Mouse (Mus musculus) forebrain, embryonic 13.5 days (tissue): Measurements from ENCODE around the gene Olfr1118. TPM values are rescaled to one million over a fixed set of nuclear protein-coding genes. Genes with fewer than 3 reads are reported as not detected.
"Not testable (repeated sequence)": the region's sequence is repeated elsewhere in the genome, so short reads cannot be mapped to it uniquely, and the experiment has no call there.

Source experiments
- ATAC-seq: fragments of 200-750 bp; cut with Nextera tagmentation; 2 replicates; pipeline ENCODE4 v1.8.0; 2017
- H3K27ac ChIP-seq: fragments of 300-500 bp; sonication (generic); 2 replicates; pipeline ENCODE4 v1.5.1; 2015; ENCODE audit warnings: inconsistent platforms, mild to moderate bottlenecking, moderate library complexity
- H3K27me3 ChIP-seq: fragments of 300-500 bp; sonication (generic); 2 replicates; pipeline ENCODE4 v1.6.1; 2015; ENCODE audit warnings: mild to moderate bottlenecking, inconsistent platforms
- H3K36me3 ChIP-seq: fragments of 300-500 bp; sonication (generic); 2 replicates; pipeline ENCODE4 v1.6.1; 2015; ENCODE audit warnings: mild to moderate bottlenecking, inconsistent platforms; ENCODE audit not compliant: poor library complexity, severe bottlenecking
- H3K4me1 ChIP-seq: fragments of 300-500 bp; sonication (generic); 2 replicates; pipeline ENCODE4 v1.6.1; 2015; ENCODE audit warnings: inconsistent platforms
- H3K4me2 ChIP-seq: fragments of 300-500 bp; sonication (generic); 2 replicates; pipeline ENCODE4 v1.6.1; 2015; ENCODE audit warnings: inconsistent platforms, mild to moderate bottlenecking, moderate library complexity
- H3K4me3 ChIP-seq: fragments of 300-500 bp; sonication (generic); 2 replicates; pipeline ENCODE4 v1.5.1; 2015; ENCODE audit warnings: mild to moderate bottlenecking, inconsistent platforms
- H3K9ac ChIP-seq: fragments of 300-500 bp; sonication (generic); 2 replicates; pipeline ENCODE4 v1.6.1; 2015; ENCODE audit warnings: mild to moderate bottlenecking, inconsistent platforms
- H3K9me3 ChIP-seq: fragments of 300-500 bp; sonication (generic); replicated peaks from 2 replicates; pipeline ENCODE4 v1.6.1; 2016; ENCODE audit warnings: inconsistent platforms
- WGBS: fragments of 180-500 bp; shearing (Covaris S2); methylation state at CpG from one replicate; pipeline ENCODE4 v1.1.7; 2015; 5-methylcytosine and 5-hydroxymethylcytosine counted together
- polyA plus RNA-seq: library from polyadenylated mRNA; unstranded; fragments of >200 nt; fragmentation: Nextera tagmentation; extraction: Ambion mirVana; gene quantifications from 2 replicates; pipeline ENCODE4 v1.2.1, GENCODE M21; 2015

Olfr1118 gene
- polyA plus RNA-seq, result not detected in 2 replicates

GRCm38 (mm10) chr2:87307281-87307680, at the start of gene Olfr1118:
Olfr1118 (plus strand) TSS chr2:87307581.
- no peak for ATAC-seq
- Histone ChIP-seq H3K27me3 (no peaks in the 10 kb centered on the region), H3K27ac (no peak within 1 kb of the TSS), H3K9ac (no peak within 1 kb of the TSS), H3K36me3 (no peaks in the 10 kb centered on the region), H3K4me1 (no peaks in the 10 kb centered on the region), H3K4me2 (no peak within 1 kb of the TSS), H3K9me3 (no peaks in the 10 kb centered on the region), H3K4me3 (no peak within 1 kb of the TSS)
- WGBS, result 67% methylated on average over 1 of the region's 1 CpGs

- no peaks in the 10 kb centered on the region for H3K27me3 ChIP-seq
- WGBS, result 78% methylated on average over 1 of the region's 1 CpGs
- no peak within 1 kb of the TSS for H3K9ac ChIP-seq
- H3K4me3 ChIP-seq, result no peak within 1 kb of the TSS
- no peak within 1 kb of the TSS for H3K4me2 ChIP-seq
- ATAC-seq, result no peak
- no peaks in the 10 kb centered on the region for H3K4me1 ChIP-seq
- no peaks in the 10 kb centered on the region for H3K9me3 ChIP-seq
- H3K27ac ChIP-seq, result no peak within 1 kb of the TSS
- H3K36me3 ChIP-seq, result no peaks in the 10 kb centered on the region
Measured at GRCm38 (mm10) chr2:87267234-87267633, 40.1 kb upstream of the Olfr1118 start, which contains the start of gene Olfr1116. Olfr1116 (plus strand) TSS chr2:87267534.

GRCm38 (mm10) chr2:87293977-87294376, 13.4 kb upstream of the Olfr1118 start:
- H3K27ac ChIP-seq, ATAC-seq, H3K4me1 ChIP-seq, H3K4me3 ChIP-seq, H3K27me3 ChIP-seq, H3K36me3 ChIP-seq, H3K9ac ChIP-seq, H3K9me3 ChIP-seq, H3K4me2 ChIP-seq: not testable (repeated sequence)

GRCm38 (mm10) chr2:87354515-87354914, 47.1 kb downstream of the Olfr1118 start, which contains the start of gene Olfr1120:
Olfr1120 (plus strand) TSS chr2:87354815.
- no peak within 1 kb of the TSS for H3K4me3 ChIP-seq
- no peaks in the 10 kb centered on the region for H3K36me3 ChIP-seq
- H3K4me2 ChIP-seq, result no peak within 1 kb of the TSS
- H3K9me3 ChIP-seq, result no peaks in the 10 kb centered on the region
- no peaks in the 10 kb centered on the region for H3K4me1 ChIP-seq
- H3K27me3 ChIP-seq, result no peaks in the 10 kb centered on the region
- 66% methylated on average over 2 of the region's 2 CpGs for WGBS
- no peak within 1 kb of the TSS for H3K9ac ChIP-seq
- H3K27ac ChIP-seq, result no peak within 1 kb of the TSS
- no peak for ATAC-seq

DNA sequence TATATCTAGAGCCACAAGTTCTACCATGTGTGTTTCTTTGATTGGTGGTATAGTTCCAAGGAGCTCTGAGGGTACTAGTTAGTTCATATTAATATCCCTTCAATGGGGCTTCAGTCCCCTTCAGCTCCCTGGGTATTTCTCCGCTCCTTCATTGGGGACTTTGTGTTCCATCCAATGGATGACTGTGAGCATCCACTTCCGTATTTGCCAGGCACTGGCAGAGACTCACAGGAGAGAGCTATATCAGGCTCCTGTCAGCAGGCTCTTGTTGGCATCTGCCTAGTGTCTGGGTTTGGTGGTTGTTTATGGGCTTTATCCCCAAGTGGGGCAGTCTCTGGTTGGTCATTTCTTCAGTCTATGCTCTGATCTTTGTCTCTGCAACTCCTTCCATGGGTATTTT, 52.7 kb downstream of the Olfr1118 start:
- H3K9ac ChIP-seq, H3K27me3 ChIP-seq, H3K4me1 ChIP-seq, H3K27ac ChIP-seq, H3K4me3 ChIP-seq, H3K36me3 ChIP-seq, H3K9me3 ChIP-seq, ATAC-seq, H3K4me2 ChIP-seq: not testable (repeated sequence)
- WGBS, result 98% methylated on average over 2 of the region's 2 CpGs

Other genes with a start within 250 kb of the Olfr1118 start
- not detected in 2 replicates for gene Olfr1107, start 231.8 kb upstream of the Olfr1118 start, polyA plus RNA-seq
- gene Olfr1109, start 211.6 kb upstream of the Olfr1118 start, polyA plus RNA-seq, result not detected in 2 replicates
- not detected in 2 replicates for gene Olfr259, start 193.0 kb upstream of the Olfr1118 start, polyA plus RNA-seq
- not detected in 2 replicates for gene Olfr1110, start 167.3 kb upstream of the Olfr1118 start, polyA plus RNA-seq
- not detected in 2 replicates for gene Olfr1111, start 155.0 kb upstream of the Olfr1118 start, polyA plus RNA-seq
- not detected in 2 replicates for gene Olfr1112, start 119.8 kb upstream of the Olfr1118 start, polyA plus RNA-seq
- gene Olfr1113, start 98.6 kb upstream of the Olfr1118 start, polyA plus RNA-seq, result not detected in 2 replicates
- not detected in 2 replicates for gene Olfr1115, start 59.6 kb upstream of the Olfr1118 start, polyA plus RNA-seq
- gene Olfr1116, start 40.0 kb upstream of the Olfr1118 start, polyA plus RNA-seq, result not detected in 2 replicates
- gene Olfr1120, start 47.2 kb downstream of the Olfr1118 start, polyA plus RNA-seq, result not detected in 2 replicates
- not detected in 2 replicates for gene Olfr1121, start 62.3 kb downstream of the Olfr1118 start, polyA plus RNA-seq
- not detected in 2 replicates for gene Olfr1122, start 78.3 kb downstream of the Olfr1118 start, polyA plus RNA-seq
- not detected in 2 replicates for gene Olfr1123, start 109.1 kb downstream of the Olfr1118 start, polyA plus RNA-seq
- gene Olfr1124, start 122.7 kb downstream of the Olfr1118 start, polyA plus RNA-seq, result 0.13 and 0.14 TPM in 2 replicates
- gene Olfr1126, start 146.4 kb downstream of the Olfr1118 start, polyA plus RNA-seq, result not detected in 2 replicates
- gene Pramel7, start 189.5 kb downstream of the Olfr1118 start, polyA plus RNA-seq, result not detected in 2 replicates
- gene Pramel6, start 199.0 kb downstream of the Olfr1118 start, polyA plus RNA-seq, result not detected in 2 replicates
- gene Olfr153, start 224.2 kb downstream of the Olfr1118 start, polyA plus RNA-seq, result not detected in 2 replicates
- not detected in 2 replicates for gene Olfr1128, start 238.0 kb downstream of the Olfr1118 start, polyA plus RNA-seq